Mouse (Mus musculus) left cerebral cortex, adult 2 months (tissue): Measurements from ENCODE around the gene Smad3. TPM values are rescaled to one million over a fixed set of nuclear protein-coding genes. Genes with fewer than 3 reads are reported as not detected.

Source experiments
- DNase-seq, 2 experiments: peaks; one replicate each; pipeline ENCODE4 v3.0.0; 2021 to 2022; ENCODE audit warnings: low spot score in 2 of 2, mixed read lengths in 1 of 2; ENCODE audit errors: extremely low spot score in 1 of 2
- H3K27ac ChIP-seq: fragments of 200-600 bp; 2 replicates; pipeline ENCODE4 v1.8.1; 2022
- H3K4me3 ChIP-seq: fragments of 200-600 bp; 2 replicates; pipeline ENCODE4 v1.8.1; 2022
- CTCF ChIP-seq: fragments of 200-600 bp; IDR thresholded peaks from 2 replicates; pipeline ENCODE4 v1.8.1; 2022; ENCODE audit warnings: antibody characterized with exemption, mild to moderate bottlenecking, moderate library complexity
- intact Hi-C: fragments of 180-260 bp; cut with DNase I; formaldehyde crosslinking; loops from one replicate; pipeline ENCODE4 v1.15.1; 2025
- total RNA-seq, 2 experiments: library from RNA; stranded (reverse); gene quantifications; 2 replicates each; pipeline ENCODE4 v1.2.3; 2021

Gene Smad3
- total RNA-seq, 2 experiments from 2014 or later: 60.0 to 69.0 TPM

- no peak overlapping the region for H3K4me3 ChIP-seq
- DNase-seq: no peak
- no peak for TF ChIP-seq CTCF
- no peak overlapping the region for H3K27ac ChIP-seq
- intact Hi-C loops: no loop called here
These were observed 31.4 kb downstream of the Smad3 start for GRCm38 (mm10) chr9:63726088-63727010.

GRCm38 (mm10) chr9:63724750-63725149 is 33.0 kb downstream of the Smad3 start:
- no peak for DNase-seq
- no peak for TF ChIP-seq CTCF
- Histone ChIP-seq H3K27ac (no peak overlapping the region), H3K4me3 (no peak overlapping the region)
- intact Hi-C loops: no loop called here

GRCm38 (mm10) chr9:63722918-63723317 is 34.9 kb downstream of the Smad3 start:
- H3K4me3 ChIP-seq: no peak overlapping the region
- no peak for DNase-seq
- no peak for TF ChIP-seq CTCF
- H3K27ac ChIP-seq: no peak overlapping the region
- intact Hi-C loops: loop anchor here (2.0 kb wide), 1 partner anchor 16 kb away; no protein-coding TSS in a partner anchor

- Histone ChIP-seq H3K4me3 (no peak overlapping the region), H3K27ac (no peak overlapping the region)
- intact Hi-C loops: loop anchor here (2.0 kb wide), 1 partner anchor 16 kb away; no protein-coding TSS in a partner anchor
- no peak for TF ChIP-seq CTCF
- DNase-seq: no peak
These were observed 35.4 kb downstream of the Smad3 start for GRCm38 (mm10) chr9:63722350-63722749.

- Histone ChIP-seq H3K27ac (no peak overlapping the region), H3K4me3 (no peak overlapping the region)
- no peak for DNase-seq
- TF ChIP-seq CTCF: no peak
- intact Hi-C loops: loop anchor here (2.0 kb wide), 1 partner anchor 17 kb away; no protein-coding TSS in a partner anchor
These were observed 36.1 kb downstream of the Smad3 start for GRCm38 (mm10) chr9:63721573-63722275.

GRCm38 (mm10) chr9:63720715-63721114 is 37.1 kb downstream of the Smad3 start:
- Histone ChIP-seq H3K27ac (no peak overlapping the region; the same call in 1 of the 2 replicates), H3K4me3 (no peak overlapping the region)
- no peak for DNase-seq
- intact Hi-C loops: no loop called here
- TF ChIP-seq CTCF: no peak

- no peak for DNase-seq
- no peak overlapping the region for H3K27ac ChIP-seq
- intact Hi-C loops: no loop called here
- no peak for TF ChIP-seq CTCF
- no peak overlapping the region for H3K4me3 ChIP-seq
These were observed 37.9 kb downstream of the Smad3 start for GRCm38 (mm10) chr9:63719770-63720440.

GRCm38 (mm10) chr9:63718735-63719358 is 38.9 kb downstream of the Smad3 start:
- peak in 1 of 2 experiments; percentile 52 for DNase-seq
- Histone ChIP-seq H3K27ac (no peak overlapping the region), H3K4me3 (no peak overlapping the region)
- no peak for TF ChIP-seq CTCF
- intact Hi-C loops: no loop called here

GRCm38 (mm10) chr9:63718170-63718569 is 39.6 kb downstream of the Smad3 start:
- TF ChIP-seq CTCF: no peak
- no peak overlapping the region for H3K4me3 ChIP-seq
- intact Hi-C loops: no loop called here
- no peak overlapping the region for H3K27ac ChIP-seq
- DNase-seq: no peak

GRCm38 (mm10) chr9:63717474-63718005 is 40.3 kb downstream of the Smad3 start:
- Histone ChIP-seq H3K27ac (no peak overlapping the region), H3K4me3 (no peak overlapping the region)
- DNase-seq: no peak
- intact Hi-C loops: no loop called here
- no peak for TF ChIP-seq CTCF
